In genomic region chr1:154188631-154189030, GRCm38 (mm10) we compare ENCODE assay signal across 17 mouse cellular contexts. TPM values are rescaled to one million over a fixed set of nuclear protein-coding genes. Genes with fewer than 3 reads are reported as not detected.
DNase-seq lines count a peak whose midpoint lies in the region; ATAC-seq and TF ChIP-seq lines count a peak whose summit lies in the region.
"Had no signal": no experiment of that assay in that cellular context is flagged by ENCODE, and none has a peak within 500 bp of the region (broad histone marks: within the 10 kb centered on the region; RNA-seq: fewer than 3 reads in every experiment).

No protein-coding gene starts in this region.

- no peak overlapping the region for H3K9ac ChIP-seq in hindbrain, embryonic 15.5 days
- H3K9ac ChIP-seq in hindbrain, embryonic 12.5 days = no peak overlapping the region
- no peak overlapping the region for H3K9ac ChIP-seq in midbrain, embryonic 13.5 days (replicated peaks)
- H3K9ac ChIP-seq in midbrain, postnatal 0 days (replicated peaks; ENCODE audit: low read length, poor library complexity, severe bottlenecking) = no peak overlapping the region
- no peak overlapping the region for H3K9ac ChIP-seq in embryonic facial prominence, embryonic 14.5 days (ENCODE audit: low read depth, low read length)
- H3K9ac ChIP-seq in neural tube, embryonic 11.5 days (ENCODE audit: low read length) = no peak overlapping the region
- H3K9ac ChIP-seq in forebrain, embryonic 14.5 days (ENCODE audit: low read length) = no peak overlapping the region
- H3K9ac ChIP-seq: lung, embryonic 15.5 days had no signal

- H3K4me3 ChIP-seq in hindbrain, embryonic 15.5 days = no peak overlapping the region
- H3K4me3 ChIP-seq in hindbrain, embryonic 12.5 days = no peak overlapping the region
- H3K4me3 ChIP-seq in midbrain, embryonic 13.5 days (replicated peaks) = no peak overlapping the region
- no peak overlapping the region for H3K4me3 ChIP-seq in midbrain, postnatal 0 days (ENCODE audit: low read depth, low read length)
- H3K4me3 ChIP-seq in embryonic facial prominence, embryonic 14.5 days (ENCODE audit: low read depth, low read length) = no peak overlapping the region
- H3K4me3 ChIP-seq in neural tube, embryonic 11.5 days (ENCODE audit: low read depth, low read length) = no peak overlapping the region
- H3K4me3 ChIP-seq in forebrain, embryonic 14.5 days (ENCODE audit: low read depth, low read length) = no peak overlapping the region
- H3K4me3 ChIP-seq: lung, embryonic 15.5 days had no signal

- WGBS in hindbrain, embryonic 15.5 days = 60% methylated on average over 4 of the region's 4 CpGs
- 45% methylated on average over 4 of the region's 4 CpGs for WGBS in hindbrain, embryonic 12.5 days
- WGBS in midbrain, embryonic 13.5 days = 42% methylated on average over 4 of the region's 4 CpGs
- 40% methylated on average over 4 of the region's 4 CpGs for WGBS in midbrain, postnatal 0 days
- WGBS in embryonic facial prominence, embryonic 14.5 days = 18% methylated on average over 4 of the region's 4 CpGs
- 44% methylated on average over 4 of the region's 4 CpGs for WGBS in neural tube, embryonic 11.5 days
- WGBS in forebrain, embryonic 14.5 days = 50% methylated on average over 4 of the region's 4 CpGs

- ATAC-seq in hindbrain, embryonic 15.5 days (ENCODE audit: low FRiP score, low read depth) = 0 out of 2 replicates have a peak, but pooled peaks have one; percentile 42
- no peak for ATAC-seq in hindbrain, embryonic 12.5 days (ENCODE audit: low FRiP score)
- ATAC-seq in midbrain, embryonic 13.5 days = peak; percentile 43; the same call in 1 of the 2 replicates
- no peak for ATAC-seq in midbrain, postnatal 0 days (ENCODE audit: low FRiP score)
- peak; percentile 60 for ATAC-seq in embryonic facial prominence, embryonic 14.5 days (ENCODE audit: low read depth)
- no peak for ATAC-seq in neural tube, embryonic 11.5 days (ENCODE audit: insufficient read depth, low FRiP score, low TSS enrichment)
- ATAC-seq in forebrain, embryonic 14.5 days = no peak
- ATAC-seq: activated CD4-positive, CD25-positive, alpha-beta regulatory T cell, adult 4 months; CD4-positive, CD25-positive, alpha-beta regulatory T cell, adult 4 months; forebrain, embryonic 16.5 days; midbrain, embryonic 16.5 days had no signal

- H3K9me3 ChIP-seq in hindbrain, embryonic 15.5 days = no peaks in the 10 kb centered on the region
- H3K9me3 ChIP-seq in hindbrain, embryonic 12.5 days (replicated peaks) = no peaks in the 10 kb centered on the region; the same call in 1 of the 2 replicates
- no peaks in the 10 kb centered on the region for H3K9me3 ChIP-seq in midbrain, embryonic 13.5 days
- no peaks in the 10 kb centered on the region for H3K9me3 ChIP-seq in midbrain, postnatal 0 days (ENCODE audit: low read length)
- H3K9me3 ChIP-seq in embryonic facial prominence, embryonic 14.5 days (ENCODE audit: control insufficient read depth, low read length) = no peaks in the 10 kb centered on the region
- H3K9me3 ChIP-seq in neural tube, embryonic 11.5 days (ENCODE audit: control insufficient read depth, low read length) = no peaks in the 10 kb centered on the region
- H3K9me3 ChIP-seq in forebrain, embryonic 14.5 days (replicated peaks; ENCODE audit: control insufficient read depth, low read length) = no peaks in the 10 kb centered on the region
- H3K9me3 ChIP-seq: lung, embryonic 15.5 days had no signal

- no peaks in the 10 kb centered on the region for H3K4me1 ChIP-seq in hindbrain, embryonic 15.5 days (replicated peaks)
- H3K4me1 ChIP-seq in hindbrain, embryonic 12.5 days = no peaks in the 10 kb centered on the region
- H3K4me1 ChIP-seq in midbrain, embryonic 13.5 days (replicated peaks) = no peaks in the 10 kb centered on the region
- H3K4me1 ChIP-seq in midbrain, postnatal 0 days (ENCODE audit: insufficient read depth, low read length) = no peaks in the 10 kb centered on the region
- peaks cover 5% of the 10 kb centered on the region for H3K4me1 ChIP-seq in embryonic facial prominence, embryonic 14.5 days (ENCODE audit: control insufficient read depth, insufficient read depth, low read length)
- H3K4me1 ChIP-seq in neural tube, embryonic 11.5 days (ENCODE audit: control insufficient read depth, insufficient read depth, low read length) = no peaks in the 10 kb centered on the region
- no peaks in the 10 kb centered on the region for H3K4me1 ChIP-seq in forebrain, embryonic 14.5 days (ENCODE audit: control insufficient read depth, insufficient read depth, low read length)
- H3K4me1 ChIP-seq: lung, embryonic 15.5 days had no signal

- no peak overlapping the region for H3K4me2 ChIP-seq in hindbrain, embryonic 15.5 days
- H3K4me2 ChIP-seq in hindbrain, embryonic 12.5 days (replicated peaks) = no peak overlapping the region
- no peak overlapping the region for H3K4me2 ChIP-seq in midbrain, embryonic 13.5 days (replicated peaks)
- H3K4me2 ChIP-seq in midbrain, postnatal 0 days (ENCODE audit: low read depth, low read length, poor library complexity, severe bottlenecking) = no peak overlapping the region
- no peak overlapping the region for H3K4me2 ChIP-seq in embryonic facial prominence, embryonic 14.5 days (ENCODE audit: low read depth, low read length)
- H3K4me2 ChIP-seq in neural tube, embryonic 11.5 days (ENCODE audit: low read depth) = no peak overlapping the region
- H3K4me2 ChIP-seq in forebrain, embryonic 14.5 days (ENCODE audit: low read length) = no peak overlapping the region
- H3K4me2 ChIP-seq: lung, embryonic 15.5 days had no signal

- no peak for DNase-seq in midbrain, postnatal 0 days (ENCODE audit: low spot score)
- DNase-seq in embryonic facial prominence, embryonic 14.5 days (ENCODE audit: low spot score) = peak; percentile 51
- peak; percentile 30 for DNase-seq in neural tube, embryonic 11.5 days (ENCODE audit: low spot score)
- no peak for DNase-seq in forebrain, embryonic 14.5 days (ENCODE audit: low spot score)
- DNase-seq in layer of hippocampus, adult 9-11 months = no peak
- DNase-seq: cerebellum, adult 2 months; gastrocnemius, postnatal 36 days; liver had no signal

- H3K27ac ChIP-seq in hindbrain, embryonic 15.5 days (replicated peaks) = no peak overlapping the region
- H3K27ac ChIP-seq in hindbrain, embryonic 12.5 days = no peak overlapping the region
- no peak overlapping the region for H3K27ac ChIP-seq in midbrain, embryonic 13.5 days
- H3K27ac ChIP-seq in midbrain, postnatal 0 days (ENCODE audit: low read depth, low read length) = no peak overlapping the region
- H3K27ac ChIP-seq in embryonic facial prominence, embryonic 14.5 days (replicated peaks; ENCODE audit: low read depth, low read length) = no peak overlapping the region
- H3K27ac ChIP-seq in neural tube, embryonic 11.5 days (ENCODE audit: low read depth, low read length) = no peak overlapping the region
- H3K27ac ChIP-seq in forebrain, embryonic 14.5 days (ENCODE audit: low read depth, low read length) = no peak overlapping the region
- H3K27ac ChIP-seq: lung, embryonic 15.5 days had no signal

- H3K27me3 ChIP-seq in hindbrain, embryonic 15.5 days = no peaks in the 10 kb centered on the region
- no peaks in the 10 kb centered on the region for H3K27me3 ChIP-seq in hindbrain, embryonic 12.5 days
- H3K27me3 ChIP-seq in midbrain, embryonic 13.5 days = no peaks in the 10 kb centered on the region
- H3K27me3 ChIP-seq in midbrain, postnatal 0 days (ENCODE audit: insufficient read depth, low read length) = no peaks in the 10 kb centered on the region
- no peaks in the 10 kb centered on the region for H3K27me3 ChIP-seq in embryonic facial prominence, embryonic 14.5 days (replicated peaks; ENCODE audit: control insufficient read depth, insufficient read depth, low read length)
- no peaks in the 10 kb centered on the region for H3K27me3 ChIP-seq in neural tube, embryonic 11.5 days (ENCODE audit: control insufficient read depth, insufficient read depth, low read length)
- H3K27me3 ChIP-seq in forebrain, embryonic 14.5 days (replicated peaks; ENCODE audit: control insufficient read depth, insufficient read depth, low read length) = no peaks in the 10 kb centered on the region
- H3K27me3 ChIP-seq: lung, embryonic 15.5 days had no signal

- no peak for TF ChIP-seq CTCF in midbrain, postnatal 0 days (IDR thresholded peaks at IDR 0.05)

- H3K36me3 ChIP-seq in hindbrain, embryonic 15.5 days = no peaks in the 10 kb centered on the region
- H3K36me3 ChIP-seq in hindbrain, embryonic 12.5 days = no peaks in the 10 kb centered on the region
- H3K36me3 ChIP-seq in midbrain, embryonic 13.5 days = no peaks in the 10 kb centered on the region
- no peaks in the 10 kb centered on the region for H3K36me3 ChIP-seq in midbrain, postnatal 0 days (ENCODE audit: insufficient read depth, low read length)
- no peaks in the 10 kb centered on the region for H3K36me3 ChIP-seq in embryonic facial prominence, embryonic 14.5 days (ENCODE audit: control insufficient read depth, insufficient read depth, low read length)
- no peaks in the 10 kb centered on the region for H3K36me3 ChIP-seq in neural tube, embryonic 11.5 days (ENCODE audit: control insufficient read depth, insufficient read depth, low read length)
- no peaks in the 10 kb centered on the region for H3K36me3 ChIP-seq in forebrain, embryonic 14.5 days (ENCODE audit: control insufficient read depth, insufficient read depth, low read length)
- H3K36me3 ChIP-seq: lung, embryonic 15.5 days had no signal

RNA-seq across cellular contexts. Expression of gene Zfp648, which starts 12.4 kb away (rescaled TPM):
- 1.4 TPM in 2 replicates for polyA plus RNA-seq in hindbrain, embryonic 15.5 days (2015; fragmentation: Nextera tagmentation; extraction: Ambion mirVana)
- 0.72 and 1.1 TPM in 2 replicates for polyA plus RNA-seq in hindbrain, embryonic 12.5 days (2016; fragmentation: Nextera tagmentation; extraction: Ambion mirVana)
- polyA plus RNA-seq in midbrain, embryonic 13.5 days (2015; fragmentation: Nextera tagmentation; extraction: Ambion mirVana) = 0.14 TPM in 1 of 2 replicates, not detected in the other
- total RNA-seq in midbrain, postnatal 0 days (2014; rRNA removed) = not detected in 2 replicates
- polyA plus RNA-seq in midbrain, postnatal 0 days (2015; fragmentation: Nextera tagmentation; extraction: Ambion mirVana) = 0.75 and 0.85 TPM in 2 replicates
- polyA plus RNA-seq in embryonic facial prominence, embryonic 14.5 days (2014; fragmentation: Nextera tagmentation; extraction: Ambion mirVana) = 0.32 and 0.77 TPM in 2 replicates
- 0.24 and 0.58 TPM in 2 replicates for polyA plus RNA-seq in neural tube, embryonic 11.5 days (2014; fragmentation: Nextera tagmentation; extraction: Ambion mirVana)
- 0.30 and 0.41 TPM in 2 replicates for polyA plus RNA-seq in forebrain, embryonic 14.5 days (2014; fragmentation: Nextera tagmentation; extraction: Ambion mirVana)
- total RNA-seq: gastrocnemius, postnatal 36 days had no signal
- polyA plus RNA-seq: activated CD4-positive, CD25-positive, alpha-beta regulatory T cell, adult 4 months; CD4-positive, CD25-positive, alpha-beta regulatory T cell, adult 4 months; cerebellum, adult 2 months; small intestine, adult 2 months had no signal

Comparison
In these comparisons a context has a peak if more than half of its experiments do, and no peak if none do; other contexts are left out.
1. ATAC-seq: peak in hindbrain, embryonic 15.5 days (single experiment), midbrain, embryonic 13.5 days (single experiment) and embryonic facial prominence, embryonic 14.5 days (single experiment); none in hindbrain, embryonic 12.5 days (single experiment), midbrain, postnatal 0 days (single experiment), neural tube, embryonic 11.5 days (single experiment) and forebrain, embryonic 14.5 days (single experiment).
2. DNase-seq: peak in embryonic facial prominence, embryonic 14.5 days (single experiment) and neural tube, embryonic 11.5 days (single experiment); none in midbrain, postnatal 0 days (single experiment), forebrain, embryonic 14.5 days (single experiment) and layer of hippocampus, adult 9-11 months (single experiment).